Mouse (Mus musculus) liver, embryonic 14.5 days (tissue): ENCODE data around the gene Dennd5a. TPM values are rescaled to one million over a fixed set of nuclear protein-coding genes. Genes with fewer than 3 reads are reported as not detected.
"Not testable (repeated sequence)": the region's sequence is repeated elsewhere in the genome, so short reads cannot be mapped to it uniquely, and the experiment has no call there.

Experiments used
- ATAC-seq: fragments of 200-750 bp; cut with Nextera tagmentation; 2 replicates; pipeline ENCODE4 v1.8.0; 2017; ENCODE audit warnings: moderate number of reproducible peaks, mild to moderate bottlenecking, moderate library complexity; ENCODE audit not compliant: insufficient read depth
- DNase-seq, 3 experiments: peaks; one replicate each; pipeline ENCODE4 v3.0.0-alpha.2; 2012 to 2013; ENCODE audit warnings: low read depth in 3 of 3, low spot score in 3 of 3
- H3K27ac ChIP-seq: fragments of 300-500 bp; sonication (generic); 2 replicates; pipeline ENCODE4 v1.5.1; 2014; ENCODE audit warnings: moderate library complexity, mild to moderate bottlenecking, control low read depth, inconsistent platforms
- H3K27me3 ChIP-seq: fragments of 300-500 bp; sonication (generic); 2 replicates; pipeline ENCODE4 v1.6.1; 2014; ENCODE audit warnings: mild to moderate bottlenecking, low read length, moderate library complexity; ENCODE audit not compliant: control insufficient read depth, insufficient read depth
- H3K36me3 ChIP-seq: fragments of 300-500 bp; sonication (generic); replicated peaks from 2 replicates; pipeline ENCODE4 v1.6.1; 2014; ENCODE audit warnings: low read depth; ENCODE audit not compliant: control insufficient read depth, insufficient read depth
- H3K4me1 ChIP-seq, 2 experiments: fragments of 200-500 bp in 1 of 2; fragments of 300-500 bp in 1 of 2; sonication (generic) in 1 of 2; replicated peaks; 2 replicates each; pipeline ENCODE4 v1.6.1; 2012 to 2014; ENCODE audit warnings: antibody characterized with exemption in 1 of 2, inconsistent platforms in 1 of 2, low read length in 1 of 2; ENCODE audit not compliant: control insufficient read depth in 2 of 2, insufficient read depth in 2 of 2
- H3K4me2 ChIP-seq: fragments of 300-500 bp; sonication (generic); 2 replicates; pipeline ENCODE4 v1.6.1; 2014; ENCODE audit warnings: low read depth, mild to moderate bottlenecking, control low read depth, moderate library complexity
- H3K4me3 ChIP-seq, 2 experiments: fragments of 200-500 bp in 1 of 2; fragments of 300-500 bp in 1 of 2; sonication (generic) in 1 of 2; 2 replicates each; pipeline ENCODE4 v1.5.1; 2012 to 2014; ENCODE audit warnings: low read depth in 2 of 2, low read length in 2 of 2, mild to moderate bottlenecking in 2 of 2, control low read depth in 1 of 2, inconsistent platforms in 1 of 2, moderate library complexity in 1 of 2; ENCODE audit not compliant: insufficient read depth in 1 of 2
- H3K9ac ChIP-seq: fragments of 300-500 bp; sonication (generic); replicated peaks from 2 replicates; pipeline ENCODE4 v1.6.1; 2014; ENCODE audit warnings: mild to moderate bottlenecking, control low read depth, moderate library complexity
- H3K9me3 ChIP-seq: fragments of 300-500 bp; sonication (generic); 2 replicates; pipeline ENCODE4 v1.6.1; 2016; ENCODE audit warnings: low read length, mixed read lengths; ENCODE audit not compliant: control insufficient read depth
- CTCF ChIP-seq: IDR thresholded peaks from 2 replicates; pipeline ENCODE4 v1.5.1; 2016; ENCODE audit warnings: antibody characterized with exemption, low read depth, control low read depth
- EP300 ChIP-seq: IDR thresholded peaks from 2 replicates; pipeline ENCODE4 v1.6.1; 2016; ENCODE audit warnings: antibody characterized with exemption, low read depth
- WGBS: fragments of 180-500 bp; shearing (Covaris S2); extraction: QIAGEN DNeasy Blood & Tissue Kit; methylation state at CpG from one replicate; pipeline ENCODE4 v1.1.7; 2014; ENCODE audit not compliant: insufficient replicate concordance; 5-methylcytosine and 5-hydroxymethylcytosine counted together
- polyA plus RNA-seq, 2 experiments: library from polyadenylated mRNA; depleted of rRNA in 1 of 2; stranded (reverse) in 1 of 2; unstranded in 1 of 2; fragments of >200 nt; fragmentation: Nextera tagmentation in 1 of 2; extraction: Ambion mirVana in 1 of 2; gene quantifications; 2 replicates each; pipeline versions ENCODE4 v1.2.1 to v1.2.3; 2012 to 2014

The Dennd5a gene
- polyA plus RNA-seq, 2 experiments: 6.9 to 13.8 TPM

- TF ChIP-seq CTCF: peak; percentile 44; the same call in 1 of the 2 replicates
- not testable (repeated sequence) for ATAC-seq, H3K4me1 ChIP-seq, H3K9me3 ChIP-seq, H3K27me3 ChIP-seq, H3K36me3 ChIP-seq, DNase-seq
- Histone ChIP-seq H3K4me2 (peak within 1 kb of the TSS; percentile 67), H3K4me3 (peak within 1 kb of the TSS; percentile 55 to 72), H3K9ac (peak within 1 kb of the TSS; percentile 75), H3K27ac (peak within 1 kb of the TSS; percentile 93)
- 26% methylated on average over 6 of the region's 6 CpGs for WGBS
Measured at GRCm38 (mm10) chr7:109986775-109987174, 26.5 kb upstream of the Dennd5a start, which contains the start of gene Tmem41b. TSS of gene Tmem41b (minus strand) at chr7:109986929.

GRCm38 (mm10) chr7:109986133-109986669 lies 25.9 kb upstream of the Dennd5a start:
- under 1% methylated on average over 43 of the region's 43 CpGs for WGBS
- H3K27ac ChIP-seq: peak overlapping the region; percentile 93
- peaks cover 4 to 8% of the 10 kb centered on the region in 2 experiments; a peak in 3 of 4 replicates for H3K4me1 ChIP-seq
- peak overlapping the region; percentile 67 for H3K4me2 ChIP-seq
- DNase-seq (peak; percentile 98 to 99 (median 98)), ATAC-seq (peak; percentile 99)
- TF ChIP-seq CTCF: no peak
- peak; percentile 45; the same call in 1 of the 2 replicates for TF ChIP-seq EP300
- no peaks in the 10 kb centered on the region; the same call in none of the 2 replicates for H3K36me3 ChIP-seq
- no peaks in the 10 kb centered on the region for H3K27me3 ChIP-seq
- peak overlapping the region; percentile 75 for H3K9ac ChIP-seq
- no peaks in the 10 kb centered on the region for H3K9me3 ChIP-seq
- H3K4me3 ChIP-seq: peak overlapping the region; percentile 55 to 72

- ATAC-seq: peak; percentile 36
- Histone ChIP-seq H3K4me2 (peak overlapping the region; percentile 67), H3K9me3 (no peaks in the 10 kb centered on the region), H3K27me3 (no peaks in the 10 kb centered on the region), H3K36me3 (peaks cover under 1% of the 10 kb centered on the region), H3K4me1 (peaks cover 4 to 8% of the 10 kb centered on the region in 2 experiments; a peak in 3 of 4 replicates), H3K9ac (peak overlapping the region; percentile 62), H3K27ac (peak overlapping the region; percentile 2), H3K4me3 (peak overlapping the region; percentile 55 to 72)
- TF ChIP-seq EP300 (no peak), CTCF (no peak)
- 0% methylated on average over 27 of the region's 27 CpGs for WGBS
- no peak for DNase-seq
Measured at GRCm38 (mm10) chr7:109985661-109986132, 25.4 kb upstream of the Dennd5a start.

- not testable (repeated sequence) for H3K9me3 ChIP-seq, DNase-seq, H3K4me1 ChIP-seq, ATAC-seq, H3K27me3 ChIP-seq, H3K9ac ChIP-seq, H3K4me3 ChIP-seq, H3K36me3 ChIP-seq, H3K27ac ChIP-seq
- WGBS: 73% methylated on average over 5 of the region's 5 CpGs
- peak overlapping the region; percentile 67 for H3K4me2 ChIP-seq
Measured at GRCm38 (mm10) chr7:109984608-109985007, 24.3 kb upstream of the Dennd5a start.

- H3K4me1 ChIP-seq, H3K9ac ChIP-seq, ATAC-seq, H3K27ac ChIP-seq, H3K27me3 ChIP-seq, H3K4me3 ChIP-seq, DNase-seq, H3K4me2 ChIP-seq, H3K9me3 ChIP-seq: not testable (repeated sequence)
- WGBS: 67% methylated on average over 5 of the region's 5 CpGs
- TF ChIP-seq CTCF: peak; percentile 52
- peaks cover 17% of the 10 kb centered on the region; the same call in 1 of the 2 replicates for H3K36me3 ChIP-seq
Measured at GRCm38 (mm10) chr7:109977131-109977530, 16.9 kb upstream of the Dennd5a start.
